Mouse (Mus musculus): Measurements from ENCODE around the gene Pym1. TPM values are rescaled to one million over a fixed set of nuclear protein-coding genes. Genes with fewer than 3 reads are reported as not detected.

Pym1 gene
- 35.5 TPM for polyA plus RNA-seq (2015; fragmentation: Illumina TruSeq; extraction: RNeasy Lipid Tissue Mini Kit (QIAGEN cat#74804); ENCODE audit: low read depth, low replicate concordance)

GRCm38 (mm10) chr10:128747646-128748251, at the start of gene Pym1:
Pym1 (plus strand) TSS chr10:128747889.

GRCm38 (mm10) chr10:128703895-128704294, 43.8 kb upstream of the Pym1 start, which contains the start of gene Pmel:
Pmel (plus strand) TSS chr10:128704195.

DNA sequence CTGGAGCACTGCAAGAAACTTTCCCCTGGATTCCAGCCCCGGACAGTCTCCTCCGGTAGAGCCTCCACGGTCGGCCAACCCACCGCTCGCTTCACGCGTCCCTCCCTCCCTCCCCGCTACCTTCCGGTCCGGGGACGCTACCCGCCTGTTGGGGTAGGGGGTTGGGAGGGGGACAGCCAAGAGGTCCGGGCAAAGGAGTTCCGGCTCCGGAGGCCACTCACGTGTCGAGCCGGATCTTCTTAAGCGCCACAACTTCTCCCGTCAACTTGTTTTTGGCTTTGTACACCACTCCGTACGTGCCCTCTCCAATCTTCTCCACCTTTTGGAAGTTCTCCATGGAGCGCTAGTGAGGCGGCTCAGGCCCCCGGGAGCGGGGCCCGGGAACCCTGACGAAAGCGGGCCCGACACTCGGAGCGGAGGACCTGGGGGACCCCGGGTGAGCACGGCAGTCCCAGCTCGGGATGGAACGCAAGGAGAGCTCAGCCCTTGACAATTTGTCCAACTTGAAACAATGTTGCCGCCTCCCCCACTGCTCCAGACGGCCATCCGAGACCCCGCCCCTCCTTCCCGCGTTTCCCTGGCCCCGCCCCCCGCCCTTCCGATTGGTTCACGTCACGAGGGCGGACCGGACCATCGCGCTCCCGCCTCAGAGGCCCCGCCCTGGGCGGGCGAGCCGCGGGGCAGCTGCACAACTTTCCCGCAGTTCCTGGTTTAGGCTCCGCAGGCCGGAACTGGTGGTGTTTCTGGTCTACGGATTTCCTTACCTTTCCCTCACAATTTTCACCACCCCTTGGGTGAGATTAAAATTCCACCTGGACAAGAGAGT, 43.0 kb upstream of the Pym1 start, which contains the start of gene Cdk2:
TSS of gene Cdk2 (minus strand) at position 541 of the 826 bp plus-strand sequence.

DNA sequence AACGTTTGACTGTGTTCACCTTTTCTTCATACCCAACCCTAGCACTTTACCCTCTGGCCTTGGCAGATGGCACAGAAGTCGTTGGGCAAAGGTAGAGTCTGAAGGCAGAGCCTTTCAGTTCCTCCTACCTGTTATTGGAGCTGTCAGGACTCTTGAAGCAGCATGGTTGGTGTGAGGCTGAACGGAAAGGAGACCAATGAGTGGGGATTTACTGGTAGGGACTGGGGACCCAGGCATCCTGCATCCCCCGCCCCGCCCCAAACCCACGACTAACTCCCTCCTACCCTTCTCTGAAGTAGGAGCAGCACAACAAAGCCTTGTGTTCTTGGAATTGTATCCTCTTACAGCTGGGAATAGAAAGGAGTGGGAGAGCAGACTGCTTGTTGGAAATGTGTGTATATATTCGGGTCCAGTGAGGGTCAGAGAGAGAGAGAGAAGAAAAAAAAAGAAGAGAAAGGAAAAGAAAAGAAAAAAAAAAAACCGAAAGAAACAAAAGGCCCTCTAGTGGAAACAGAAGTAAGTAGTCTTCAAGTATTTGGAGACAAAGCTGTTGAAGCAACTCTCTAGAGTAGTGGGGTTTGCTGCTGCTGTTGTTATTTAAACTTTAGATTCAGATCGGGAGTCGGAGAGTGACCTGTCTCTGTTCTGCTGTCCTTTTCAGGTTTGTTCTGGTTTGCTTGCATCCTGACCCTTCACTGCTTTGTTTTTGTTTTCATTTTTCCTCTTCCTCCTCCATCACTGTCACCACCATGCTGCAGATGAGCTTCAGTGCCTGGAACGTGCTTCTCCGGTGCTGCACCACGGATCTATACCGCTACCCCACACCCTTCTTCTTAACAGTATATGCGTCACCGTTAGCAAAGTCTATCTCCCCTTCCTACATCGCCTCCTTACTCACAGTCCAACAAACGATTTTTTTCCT, 2.7 kb upstream of the Pym1 start, which contains the start of gene Dgka:
TSS of gene Dgka (minus strand) at position 176 of the 922 bp plus-strand sequence.

GRCm38 (mm10) chr10:128790398-128791124, 42.9 kb downstream of the Pym1 start, which contains the start of gene Mmp19:
Mmp19 (plus strand) TSS chr10:128790910.

DNA sequence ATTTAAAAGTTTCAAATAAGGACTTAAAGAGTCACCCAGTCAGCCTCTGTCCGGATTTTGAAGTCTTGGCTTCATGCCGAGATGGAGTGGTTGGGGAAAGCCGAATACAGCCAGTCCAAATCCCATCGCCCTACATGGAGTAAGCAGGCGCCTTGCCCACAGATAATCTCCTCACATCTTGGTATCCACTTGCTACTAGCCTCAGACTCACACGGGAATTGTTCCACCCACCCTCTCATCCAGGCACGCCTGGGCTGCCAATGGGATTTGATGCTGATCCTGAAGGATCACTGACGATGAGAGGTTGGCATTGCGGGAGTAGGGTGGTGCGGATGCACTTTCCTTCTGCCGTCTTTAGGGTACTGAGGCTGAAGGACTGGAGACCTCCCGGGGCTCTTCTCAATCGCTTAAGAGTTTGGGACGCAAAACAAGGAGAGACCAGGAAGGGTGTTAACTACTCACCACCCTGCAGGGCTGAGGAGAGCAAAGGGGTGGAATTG, 56.1 kb downstream of the Pym1 start, which contains the start of gene Dnajc14:
TSS of gene Dnajc14 (plus strand) at position 292 of the 500 bp plus-strand sequence.

DNA sequence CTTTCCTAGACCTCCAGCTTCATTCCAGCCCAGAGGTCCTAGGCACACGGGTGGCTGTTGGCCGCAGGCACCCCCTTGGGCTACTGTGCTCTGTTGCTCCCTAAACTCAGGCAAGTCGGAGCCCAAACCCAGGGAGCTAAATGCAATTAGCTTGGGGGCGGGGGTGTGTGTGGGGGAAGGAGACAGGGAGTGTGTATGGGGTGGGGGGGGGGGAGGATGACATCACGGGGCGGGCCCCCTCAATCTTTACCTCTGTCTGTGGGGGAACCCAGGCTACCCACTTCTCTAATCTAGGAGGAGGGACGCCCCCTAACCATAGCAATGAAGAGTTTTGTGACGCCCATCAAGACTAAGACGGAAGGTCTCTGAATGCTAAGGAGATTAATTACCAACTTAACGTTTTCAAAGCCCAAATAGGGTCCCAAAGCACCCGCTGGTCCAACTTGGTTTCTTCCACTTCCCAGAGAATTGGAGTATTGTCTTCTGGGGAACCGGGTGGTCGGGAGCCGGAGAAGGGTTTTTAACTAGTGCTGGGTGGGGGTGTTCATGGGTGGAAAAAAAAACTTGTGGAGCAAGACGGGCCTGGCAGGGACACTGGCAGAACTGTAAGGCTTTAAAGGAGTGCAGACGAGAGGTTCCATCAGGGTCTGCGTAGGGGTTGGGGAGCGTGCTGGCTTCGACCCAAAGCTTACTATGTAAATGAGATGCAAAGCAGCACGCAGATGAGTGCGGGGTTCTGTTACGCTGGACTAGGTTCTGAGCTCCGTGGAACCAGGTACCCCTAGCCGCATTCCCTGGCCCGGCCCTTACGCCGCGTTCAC, 56.8 kb downstream of the Pym1 start, which contains the start of gene Tmem198b:
TSS of gene Tmem198b (minus strand) at position 100 of the 821 bp plus-strand sequence.

Other genes starting within 250 kb of the Pym1 start
- 33.8 TPM for gene Myl6b, start 249.2 kb upstream of the Pym1 start, polyA plus RNA-seq (2015; fragmentation: Illumina TruSeq; extraction: RNeasy Lipid Tissue Mini Kit (QIAGEN cat#74804); ENCODE audit: low read depth, low replicate concordance)
- gene Esyt1, start 222.0 kb upstream of the Pym1 start, polyA plus RNA-seq (2015; fragmentation: Illumina TruSeq; extraction: RNeasy Lipid Tissue Mini Kit (QIAGEN cat#74804); ENCODE audit: low read depth, low replicate concordance), result 8.8 TPM
- 13.1 TPM for gene Zc3h10, start 200.1 kb upstream of the Pym1 start, polyA plus RNA-seq (2015; fragmentation: Illumina TruSeq; extraction: RNeasy Lipid Tissue Mini Kit (QIAGEN cat#74804); ENCODE audit: low read depth, low replicate concordance)
- gene Rpl41, start 198.6 kb upstream of the Pym1 start, polyA plus RNA-seq (2015; fragmentation: Illumina TruSeq; extraction: RNeasy Lipid Tissue Mini Kit (QIAGEN cat#74804); ENCODE audit: low read depth, low replicate concordance), result 1,818 TPM
- 67.6 TPM for gene Pa2g4, start 181.9 kb upstream of the Pym1 start, polyA plus RNA-seq (2015; fragmentation: Illumina TruSeq; extraction: RNeasy Lipid Tissue Mini Kit (QIAGEN cat#74804); ENCODE audit: low read depth, low replicate concordance)
- 6.3 TPM for gene Erbb3, start 158.2 kb upstream of the Pym1 start, polyA plus RNA-seq (2015; fragmentation: Illumina TruSeq; extraction: RNeasy Lipid Tissue Mini Kit (QIAGEN cat#74804); ENCODE audit: low read depth, low replicate concordance)
- 372 TPM for gene Rps26, start 121.1 kb upstream of the Pym1 start, polyA plus RNA-seq (2015; fragmentation: Illumina TruSeq; extraction: RNeasy Lipid Tissue Mini Kit (QIAGEN cat#74804); ENCODE audit: low read depth, low replicate concordance)
- gene Ikzf4, start 101.9 kb upstream of the Pym1 start, polyA plus RNA-seq (2015; fragmentation: Illumina TruSeq; extraction: RNeasy Lipid Tissue Mini Kit (QIAGEN cat#74804); ENCODE audit: low read depth, low replicate concordance), result 6.7 TPM
- 13.6 TPM for gene Suox, start 73.8 kb upstream of the Pym1 start, polyA plus RNA-seq (2015; fragmentation: Illumina TruSeq; extraction: RNeasy Lipid Tissue Mini Kit (QIAGEN cat#74804); ENCODE audit: low read depth, low replicate concordance)
- gene Rab5b, start 51.6 kb upstream of the Pym1 start, polyA plus RNA-seq (2015; fragmentation: Illumina TruSeq; extraction: RNeasy Lipid Tissue Mini Kit (QIAGEN cat#74804); ENCODE audit: low read depth, low replicate concordance), result 144 TPM
- gene Pmel, start 43.7 kb upstream of the Pym1 start, polyA plus RNA-seq (2015; fragmentation: Illumina TruSeq; extraction: RNeasy Lipid Tissue Mini Kit (QIAGEN cat#74804); ENCODE audit: low read depth, low replicate concordance), result 1.2 TPM
- gene Cdk2, start 42.9 kb upstream of the Pym1 start, polyA plus RNA-seq (2015; fragmentation: Illumina TruSeq; extraction: RNeasy Lipid Tissue Mini Kit (QIAGEN cat#74804); ENCODE audit: low read depth, low replicate concordance), result 3.0 TPM
- gene Dgka, start 3.0 kb upstream of the Pym1 start, polyA plus RNA-seq (2015; fragmentation: Illumina TruSeq; extraction: RNeasy Lipid Tissue Mini Kit (QIAGEN cat#74804); ENCODE audit: low read depth, low replicate concordance), result 7.5 TPM
- 0.30 TPM for gene Mmp19, start 43.0 kb downstream of the Pym1 start, polyA plus RNA-seq (2015; fragmentation: Illumina TruSeq; extraction: RNeasy Lipid Tissue Mini Kit (QIAGEN cat#74804); ENCODE audit: low read depth, low replicate concordance)
- gene Dnajc14, start 56.2 kb downstream of the Pym1 start, polyA plus RNA-seq (2015; fragmentation: Illumina TruSeq; extraction: RNeasy Lipid Tissue Mini Kit (QIAGEN cat#74804); ENCODE audit: low read depth, low replicate concordance), result 51.2 TPM
- gene Tmem198b, start 56.5 kb downstream of the Pym1 start, polyA plus RNA-seq (2015; fragmentation: Illumina TruSeq; extraction: RNeasy Lipid Tissue Mini Kit (QIAGEN cat#74804); ENCODE audit: low read depth, low replicate concordance), result 8.9 TPM
- gene Sarnp, start 69.4 kb downstream of the Pym1 start, polyA plus RNA-seq (2015; fragmentation: Illumina TruSeq; extraction: RNeasy Lipid Tissue Mini Kit (QIAGEN cat#74804); ENCODE audit: low read depth, low replicate concordance), result 99.3 TPM
- gene Ormdl2, start 73.8 kb downstream of the Pym1 start, polyA plus RNA-seq (2015; fragmentation: Illumina TruSeq; extraction: RNeasy Lipid Tissue Mini Kit (QIAGEN cat#74804); ENCODE audit: low read depth, low replicate concordance), result 18.1 TPM
- 12.4 TPM for gene Gdf11, start 143.8 kb downstream of the Pym1 start, polyA plus RNA-seq (2015; fragmentation: Illumina TruSeq; extraction: RNeasy Lipid Tissue Mini Kit (QIAGEN cat#74804); ENCODE audit: low read depth, low replicate concordance)
- 142 TPM for gene Cd63, start 153.1 kb downstream of the Pym1 start, polyA plus RNA-seq (2015; fragmentation: Illumina TruSeq; extraction: RNeasy Lipid Tissue Mini Kit (QIAGEN cat#74804); ENCODE audit: low read depth, low replicate concordance)
- 12.8 TPM for gene Rdh5, start 175.0 kb downstream of the Pym1 start, polyA plus RNA-seq (2015; fragmentation: Illumina TruSeq; extraction: RNeasy Lipid Tissue Mini Kit (QIAGEN cat#74804); ENCODE audit: low read depth, low replicate concordance)
- gene Bloc1s1, start 176.1 kb downstream of the Pym1 start, polyA plus RNA-seq (2015; fragmentation: Illumina TruSeq; extraction: RNeasy Lipid Tissue Mini Kit (QIAGEN cat#74804); ENCODE audit: low read depth, low replicate concordance), result 236 TPM
- 14.0 TPM for gene Itga7, start 185.9 kb downstream of the Pym1 start, polyA plus RNA-seq (2015; fragmentation: Illumina TruSeq; extraction: RNeasy Lipid Tissue Mini Kit (QIAGEN cat#74804); ENCODE audit: low read depth, low replicate concordance)
- gene Mettl7b, start 213.1 kb downstream of the Pym1 start, polyA plus RNA-seq (2015; fragmentation: Illumina TruSeq; extraction: RNeasy Lipid Tissue Mini Kit (QIAGEN cat#74804); ENCODE audit: low read depth, low replicate concordance), result not detected
- not detected for gene Olfr9, start 241.5 kb downstream of the Pym1 start, polyA plus RNA-seq (2015; fragmentation: Illumina TruSeq; extraction: RNeasy Lipid Tissue Mini Kit (QIAGEN cat#74804); ENCODE audit: low read depth, low replicate concordance)